Mouse (Mus musculus) G1E (cell line): Measurements from ENCODE around the gene Tshr.
A peak's percentile ranks its signal among the peaks of the same experiment; 100 is the strongest.

Source experiments
- CTCF ChIP-seq: IDR thresholded peaks from 2 replicates; pipeline ENCODE4 v1.5.1; 2012; ENCODE audit warnings: low read depth, low read length, inconsistent platforms, mixed read lengths
- GATA1 ChIP-seq: IDR thresholded peaks from 2 replicates; pipeline ENCODE4 v1.6.1; 2012; ENCODE audit warnings: borderline replicate concordance, low read length, inconsistent platforms, mixed read lengths

DNA sequence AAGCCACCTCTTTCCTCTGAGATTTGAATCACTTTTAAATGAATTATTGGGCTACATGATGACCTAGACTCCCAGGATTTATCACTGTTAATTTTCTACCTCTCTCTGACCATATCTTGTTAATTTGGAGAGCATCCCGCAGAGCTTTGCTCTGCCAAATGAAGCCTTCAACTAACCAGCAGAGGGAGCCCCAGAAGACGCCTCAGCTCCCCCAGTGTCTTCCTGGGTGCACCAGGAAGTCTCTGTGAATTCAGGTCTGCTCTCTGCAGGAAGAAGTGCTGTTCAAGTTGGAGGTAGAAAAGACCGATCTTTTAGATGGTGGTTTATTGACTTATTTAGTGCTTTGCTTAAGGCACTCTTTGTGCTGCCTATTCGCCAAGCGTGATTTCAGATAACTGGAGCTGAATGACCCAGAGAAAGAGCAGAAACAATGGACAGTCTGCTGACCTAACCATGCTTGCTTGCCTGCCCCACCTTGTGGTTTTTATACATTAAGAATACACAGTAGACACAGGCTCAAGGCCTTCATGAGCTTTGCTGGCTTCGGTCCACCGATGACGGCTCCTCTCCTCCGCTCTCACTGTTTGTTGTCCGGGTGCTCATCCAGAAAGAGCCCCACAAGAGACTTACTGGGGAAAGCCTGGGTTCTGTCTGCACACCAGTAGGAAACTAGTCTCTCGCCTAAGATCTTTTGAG, 38.9 kb downstream of the Tshr start:
- peak; percentile 63 for TF ChIP-seq CTCF
- no peak for TF ChIP-seq GATA1
